Mouse (Mus musculus): ENCODE results near the gene Hyal1. TPM values are rescaled to one million over a fixed set of nuclear protein-coding genes. Genes with fewer than 3 reads are reported as not detected.

Gene Hyal1
- total RNA-seq, 2 experiments from 2014 or later, result 0.44 to 0.54 TPM

GRCm38 (mm10) chr9:107593101-107593976 is 16.6 kb downstream of the Hyal1 start:
- ATAC-seq (replicated peaks; ENCODE audit: poor library complexity), result no peak

- no peak for ATAC-seq (replicated peaks; ENCODE audit: poor library complexity)
Measured at GRCm38 (mm10) chr9:107594281-107595062, 17.7 kb downstream of the Hyal1 start.

GRCm38 (mm10) chr9:107596619-107597569 is 20.2 kb downstream of the Hyal1 start:
- ATAC-seq (replicated peaks; ENCODE audit: poor library complexity), result no peak

GRCm38 (mm10) chr9:107598385-107598784 is 21.7 kb downstream of the Hyal1 start:
- no peak for ATAC-seq (replicated peaks; ENCODE audit: poor library complexity)

- ATAC-seq (replicated peaks; ENCODE audit: poor library complexity), result no peak
Measured at GRCm38 (mm10) chr9:107599433-107599832, 22.7 kb downstream of the Hyal1 start.

- no peak for ATAC-seq (replicated peaks; ENCODE audit: poor library complexity)
Measured at GRCm38 (mm10) chr9:107599842-107600241, 23.1 kb downstream of the Hyal1 start.

- no peak for ATAC-seq (replicated peaks; ENCODE audit: poor library complexity)
Measured at GRCm38 (mm10) chr9:107600745-107601144, 24.0 kb downstream of the Hyal1 start.

GRCm38 (mm10) chr9:107601275-107601674 is 24.5 kb downstream of the Hyal1 start:
- ATAC-seq (replicated peaks; ENCODE audit: poor library complexity), result no peak

- ATAC-seq (replicated peaks; ENCODE audit: poor library complexity), result peak; percentile 87
Measured at GRCm38 (mm10) chr9:107602068-107602648, 25.4 kb downstream of the Hyal1 start.

GRCm38 (mm10) chr9:107603251-107603650 is 26.5 kb downstream of the Hyal1 start:
- ATAC-seq (replicated peaks; ENCODE audit: poor library complexity), result no peak

- peak; percentile 38 for ATAC-seq (replicated peaks; ENCODE audit: poor library complexity)
Measured at GRCm38 (mm10) chr9:107605041-107605661, 28.4 kb downstream of the Hyal1 start.

- ATAC-seq (replicated peaks; ENCODE audit: poor library complexity), result no peak
Measured at GRCm38 (mm10) chr9:107606591-107606990, 29.9 kb downstream of the Hyal1 start.

- ATAC-seq (replicated peaks; ENCODE audit: poor library complexity), result no peak
Measured at GRCm38 (mm10) chr9:107607036-107607435, 30.3 kb downstream of the Hyal1 start.

- ATAC-seq (replicated peaks; ENCODE audit: poor library complexity), result no peak
Measured at GRCm38 (mm10) chr9:107607653-107608245, 31.0 kb downstream of the Hyal1 start.

- ATAC-seq (replicated peaks; ENCODE audit: poor library complexity), result no peak
Measured at GRCm38 (mm10) chr9:107608741-107609432, 32.2 kb downstream of the Hyal1 start, which contains the start of gene Sema3b. TSS of gene Sema3b (minus strand) at chr9:107609229.

- ATAC-seq (replicated peaks; ENCODE audit: poor library complexity), result no peak
Measured at GRCm38 (mm10) chr9:107609433-107609830, 32.7 kb downstream of the Hyal1 start.

GRCm38 (mm10) chr9:107611456-107612190 is 34.9 kb downstream of the Hyal1 start:
- ATAC-seq (replicated peaks; ENCODE audit: poor library complexity), result 0 out of 2 replicates have a peak, but pooled peaks have one; percentile 9

Data from megakaryocyte progenitor cell, adult 5-6 weeks (primary cell).